Mouse (Mus musculus) CD4-positive, CD25-positive, alpha-beta regulatory T cell, adult 2 months (primary cell): Measurements from ENCODE around the gene Spag6l.
"Not testable (repeated sequence)": the region's sequence is repeated elsewhere in the genome, so short reads cannot be mapped to it uniquely, and the experiment has no call there.

Experiments used
- DNase-seq: peaks from one replicate; pipeline ENCODE4 v3.0.0-alpha.2; 2012; ENCODE audit warnings: low read depth, low spot score

The Spag6l gene

GRCm38 (mm10) chr16:16828757-16829615 is at the start of gene Spag6l:
TSS of gene Spag6l (minus strand) at chr16:16829456.
- DNase-seq: peak; percentile 93

DNA sequence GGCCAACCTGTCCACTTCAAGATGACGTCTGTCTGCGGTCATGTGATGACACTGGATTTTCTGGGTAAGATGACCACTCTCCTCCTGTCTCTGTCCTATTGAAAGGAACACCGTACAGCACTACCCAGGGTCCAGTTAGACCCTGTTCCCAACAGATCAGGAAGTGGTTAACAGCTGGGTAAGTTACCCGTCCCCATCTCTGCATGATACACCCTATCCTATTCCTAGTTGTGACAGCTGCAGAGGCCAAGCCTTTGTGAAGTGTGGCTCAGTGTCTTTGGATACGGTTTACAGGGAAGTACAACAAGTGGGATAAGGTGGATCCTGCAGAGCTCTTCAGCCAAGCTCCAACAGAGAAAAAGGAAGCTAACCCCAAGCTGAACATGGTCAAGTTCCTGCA is 49.8 kb upstream of the Spag6l start:
- DNase-seq: no peak

GRCm38 (mm10) chr16:16870617-16871331 is 41.5 kb upstream of the Spag6l start, which contains the start of the genes Top3b and Vpreb1:
TSS of gene Top3b (plus strand) at chr16:16870736.
TSS of gene Vpreb1 (minus strand) at chr16:16870843.
- DNase-seq: peak; percentile 96

DNA sequence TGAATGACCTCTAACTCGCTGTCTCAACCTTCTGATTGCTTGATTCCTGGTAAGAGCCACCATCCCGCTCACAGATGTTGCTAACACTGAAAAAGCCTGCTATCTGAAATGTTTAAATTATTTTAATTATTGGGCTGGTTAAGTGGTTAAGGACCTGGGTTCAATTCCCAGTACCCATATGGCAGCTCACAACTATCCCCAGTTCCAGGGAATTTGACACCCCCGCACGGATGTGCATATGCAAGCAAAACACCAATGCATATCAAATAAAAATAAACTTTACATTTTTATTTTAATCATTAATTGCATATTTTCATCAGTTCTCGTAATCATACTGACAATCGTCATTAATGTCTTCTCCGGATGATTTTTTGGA is 41.0 kb upstream of the Spag6l start:
- DNase-seq: no peak

DNA sequence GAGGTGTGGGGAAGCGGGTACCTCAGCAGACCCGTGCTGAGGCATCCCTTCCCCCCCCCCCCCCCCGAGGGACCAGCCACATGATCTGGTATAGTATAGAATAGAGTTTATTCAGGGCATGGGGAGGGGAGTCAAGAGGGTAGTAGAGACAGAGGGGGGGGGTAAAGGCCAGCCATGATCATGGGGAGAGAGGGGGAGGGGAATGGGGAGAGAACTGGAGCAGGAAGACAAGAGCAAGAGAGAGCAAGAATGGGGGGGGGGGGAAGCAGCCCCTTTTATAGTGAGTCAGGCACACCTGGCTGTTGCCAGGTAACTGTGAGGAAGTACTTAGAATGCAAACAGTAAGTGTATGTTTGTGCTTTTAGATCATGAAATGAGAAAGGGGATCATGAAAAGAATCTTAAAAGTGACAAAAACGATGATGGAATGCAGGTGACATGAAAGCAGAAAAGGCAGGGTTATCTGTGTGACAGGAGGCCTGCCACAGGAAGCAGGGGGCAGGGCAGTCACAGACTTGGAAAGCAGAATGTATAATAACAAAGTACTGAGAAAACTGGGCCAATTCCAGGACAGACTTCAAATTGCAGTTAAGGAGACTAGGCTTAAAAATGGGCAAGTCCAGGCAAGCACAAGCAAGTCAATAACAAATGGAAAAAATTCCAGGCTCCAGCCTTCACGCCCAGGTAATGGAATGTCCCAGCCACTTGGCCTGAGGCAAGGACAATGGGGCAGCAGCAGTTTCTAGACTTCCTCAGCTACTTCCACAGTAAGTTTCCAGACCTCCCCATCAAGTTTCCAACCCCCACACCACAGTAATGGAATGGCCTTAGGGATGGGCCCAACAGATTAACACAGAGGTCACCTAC is 36.7 kb upstream of the Spag6l start:
- DNase-seq: peak; percentile 50

DNA sequence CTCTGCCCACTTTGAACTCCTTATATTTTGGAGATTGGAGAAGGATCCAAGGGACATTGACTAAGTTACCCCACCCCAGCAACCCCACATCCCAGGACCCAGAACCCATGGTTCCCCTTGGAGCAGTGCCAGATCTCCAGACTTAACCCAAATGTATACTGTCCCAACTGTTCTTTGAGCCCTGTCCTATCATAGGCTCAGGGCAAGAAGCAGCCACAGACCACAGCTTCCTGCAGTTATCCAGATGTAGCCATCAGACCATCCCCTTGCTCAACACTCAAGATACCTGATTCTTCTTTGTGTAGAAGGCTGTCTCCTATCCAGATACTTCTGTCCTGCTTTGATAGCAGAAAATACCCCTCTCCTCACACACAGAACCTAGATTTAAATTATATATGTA is 36.0 kb upstream of the Spag6l start:
- peak; percentile 12 for DNase-seq

DNA sequence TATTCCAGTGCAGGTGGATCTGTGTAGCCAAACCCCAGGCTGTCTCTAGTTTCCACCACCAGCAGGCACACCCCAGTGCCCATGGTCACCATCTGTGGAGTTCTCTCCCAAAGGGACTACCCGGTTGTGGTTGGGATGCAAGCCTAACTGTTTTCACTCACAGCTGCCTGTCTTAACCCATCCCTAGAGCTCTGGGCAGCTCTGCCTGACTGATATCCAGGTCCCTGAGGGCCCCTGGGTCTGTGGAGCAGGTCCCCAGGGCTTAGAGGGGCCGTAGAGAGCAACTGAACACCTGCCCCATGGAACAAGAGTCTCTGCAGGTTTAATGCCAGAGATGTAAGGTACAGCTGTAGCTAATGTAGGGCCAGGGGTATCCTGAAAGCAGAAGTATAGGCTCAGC is 34.7 kb upstream of the Spag6l start, which contains the start of gene Igll1:
Igll1 (minus strand) TSS at position 8 of the 400 bp plus-strand sequence.
- no peak for DNase-seq

DNA sequence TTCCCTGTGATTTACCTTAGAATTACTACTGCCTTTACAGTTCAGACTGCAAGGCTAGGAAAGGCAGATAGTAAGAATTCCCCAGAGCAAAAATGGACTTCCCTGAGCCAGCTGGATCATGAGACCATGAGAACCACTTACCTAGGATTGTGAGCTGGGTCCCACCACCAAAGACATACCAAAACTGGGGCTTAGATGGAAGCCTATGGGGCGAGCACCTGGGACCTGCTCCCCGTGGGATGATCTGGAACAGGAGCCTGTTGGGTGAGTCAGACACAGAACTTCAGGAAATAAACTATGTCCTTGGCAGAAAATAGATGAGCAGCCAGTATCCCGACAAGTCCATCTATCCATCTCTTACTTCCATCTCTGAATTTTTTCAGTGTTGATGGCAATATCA is 33.0 kb upstream of the Spag6l start:
- no peak for DNase-seq

GRCm38 (mm10) chr16:16856731-16857476 is 27.6 kb upstream of the Spag6l start:
- DNase-seq: no peak

DNA sequence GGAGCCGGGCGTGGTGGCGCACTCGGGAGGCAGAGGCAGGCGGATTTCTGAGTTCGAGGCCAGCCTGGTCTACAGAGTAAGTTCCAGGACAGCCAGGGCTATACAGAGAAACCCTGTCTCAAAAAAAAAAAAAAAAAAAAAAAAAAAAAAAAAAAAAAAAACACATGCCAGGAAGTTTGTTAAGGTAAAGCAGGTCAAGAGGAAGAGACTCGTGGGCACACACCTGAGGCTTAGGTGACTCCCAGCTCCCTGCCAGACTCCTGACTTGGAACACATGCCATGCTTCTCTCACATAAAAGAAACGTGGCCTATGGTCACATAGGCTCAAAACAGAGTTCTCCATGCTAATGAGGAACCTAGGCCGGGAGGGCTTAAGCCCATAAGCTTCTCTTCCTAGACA is 26.8 kb upstream of the Spag6l start:
- DNase-seq: not testable (repeated sequence)

- DNase-seq: no peak
Observed at GRCm38 (mm10) chr16:16855541-16855940, 26.3 kb upstream of the Spag6l start.

- peak; percentile 84 for DNase-seq
Observed at GRCm38 (mm10) chr16:16854836-16855235, 25.6 kb upstream of the Spag6l start.

DNA sequence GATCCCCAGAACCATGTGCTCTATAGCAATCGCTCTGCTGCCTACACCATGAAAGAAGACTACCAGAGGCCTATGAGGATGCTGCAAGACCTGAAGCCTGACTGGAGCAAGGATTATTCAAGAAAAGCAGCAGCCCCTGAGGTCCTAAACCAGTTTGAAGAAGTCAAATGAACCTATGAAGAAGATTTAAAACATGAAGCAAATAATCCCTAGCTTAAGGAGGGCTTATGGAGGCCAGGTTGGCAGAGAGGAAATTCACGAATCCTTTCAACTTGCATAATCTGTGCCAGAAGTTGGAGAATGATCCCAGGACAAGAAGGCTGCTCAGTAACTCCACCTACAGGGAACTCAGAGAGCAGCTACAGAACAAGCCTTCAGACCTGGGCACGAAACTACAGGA is 23.2 kb upstream of the Spag6l start:
- DNase-seq: no peak

DNA sequence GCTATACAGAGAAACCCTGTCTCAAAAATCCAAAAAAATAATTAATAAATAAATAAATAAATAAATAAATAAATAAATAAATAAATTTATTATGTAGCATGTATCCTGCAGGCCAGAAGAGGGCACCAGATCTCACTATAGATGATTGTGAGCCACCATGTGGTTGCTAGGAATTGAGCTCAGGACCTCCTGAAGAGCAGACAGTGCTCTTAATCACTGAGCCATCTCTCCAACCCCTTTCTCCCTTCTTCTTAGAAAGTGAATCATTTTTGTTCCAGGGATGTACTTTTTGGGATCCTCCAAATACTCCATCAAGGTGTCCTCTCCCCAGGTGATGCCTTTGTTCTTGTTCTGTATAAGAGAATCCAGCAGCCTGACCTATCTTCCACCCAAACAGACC is 19.9 kb upstream of the Spag6l start:
- DNase-seq: peak; percentile 28

DNA sequence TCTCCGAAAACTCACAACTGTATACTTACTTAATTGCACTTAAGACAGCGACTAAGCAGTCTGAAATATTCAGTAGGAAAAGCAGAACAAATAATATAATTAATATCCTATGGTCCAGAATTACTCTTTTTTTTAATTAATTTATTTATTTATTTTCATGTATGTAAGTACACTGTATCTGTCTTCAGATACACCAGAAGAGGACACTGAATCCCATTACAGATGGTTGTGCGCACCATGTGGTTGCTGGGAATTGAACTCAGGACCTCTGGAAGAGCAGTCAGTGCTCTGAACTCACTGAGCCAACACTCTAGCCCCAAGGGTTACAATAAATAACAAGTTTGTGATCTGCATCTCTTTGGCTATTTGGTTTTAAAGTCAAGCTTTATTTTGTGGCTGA is 415 bp upstream of the Spag6l start:
- no peak for DNase-seq

DNA sequence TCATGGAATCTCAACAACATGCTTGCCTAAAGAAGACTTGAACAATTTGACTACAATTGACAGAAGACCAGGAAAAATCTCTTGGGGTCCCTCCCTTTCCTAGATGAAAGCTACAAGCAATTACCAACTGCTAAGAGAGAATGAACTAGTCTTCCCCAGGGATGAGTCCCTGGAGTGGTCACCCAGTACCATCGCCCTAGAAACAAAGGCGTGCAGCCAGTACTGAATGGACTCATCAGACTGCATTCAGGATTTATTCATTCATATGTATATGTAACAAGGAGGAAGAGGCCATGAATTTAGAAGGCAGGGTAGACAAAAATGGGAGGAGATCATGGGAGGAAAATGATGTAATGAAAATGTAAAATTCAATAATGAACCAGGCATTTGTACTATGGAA is 3.0 kb downstream of the Spag6l start:
- DNase-seq: no peak

DNA sequence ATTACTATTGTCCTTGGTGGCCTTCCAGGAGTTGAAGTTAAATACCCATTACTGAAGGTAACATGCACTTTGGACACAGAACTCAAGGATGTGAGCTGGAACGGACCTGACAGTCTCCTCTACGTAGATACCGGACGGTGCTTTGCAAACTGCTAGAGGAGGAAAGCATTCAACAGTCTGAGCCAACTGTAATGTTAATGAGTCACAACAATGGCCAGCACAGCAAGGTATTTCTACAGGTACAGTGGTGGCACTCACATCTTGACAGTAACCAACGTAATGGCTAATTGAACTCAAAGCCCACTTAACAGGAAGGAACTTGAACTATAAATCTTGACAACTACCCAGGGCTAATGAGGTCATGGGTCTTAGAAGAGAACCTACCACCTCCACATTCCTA is 3.8 kb downstream of the Spag6l start:
- DNase-seq: no peak

DNA sequence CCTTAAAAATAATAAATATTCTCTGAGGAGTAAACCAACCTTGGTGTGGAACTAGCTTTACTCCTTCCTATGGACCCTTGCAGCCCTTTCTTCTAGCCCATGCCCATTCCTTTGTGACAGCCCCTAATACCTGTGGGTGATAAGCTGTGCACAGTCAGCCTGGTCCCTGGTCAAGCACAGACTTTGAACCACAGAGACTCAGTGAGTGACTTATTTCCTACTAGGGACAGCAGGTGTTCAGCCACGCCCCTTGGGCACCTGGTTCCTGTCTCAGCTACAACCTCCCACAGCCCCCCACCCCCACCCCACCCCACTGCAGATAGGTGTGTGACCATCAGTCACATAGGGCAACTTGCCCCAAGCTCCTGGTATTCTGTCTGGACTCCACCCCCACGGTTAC is 22.9 kb downstream of the Spag6l start:
- no peak for DNase-seq
